ENCODE assay signal across 8 mouse cellular contexts in the genomic region with DNA sequence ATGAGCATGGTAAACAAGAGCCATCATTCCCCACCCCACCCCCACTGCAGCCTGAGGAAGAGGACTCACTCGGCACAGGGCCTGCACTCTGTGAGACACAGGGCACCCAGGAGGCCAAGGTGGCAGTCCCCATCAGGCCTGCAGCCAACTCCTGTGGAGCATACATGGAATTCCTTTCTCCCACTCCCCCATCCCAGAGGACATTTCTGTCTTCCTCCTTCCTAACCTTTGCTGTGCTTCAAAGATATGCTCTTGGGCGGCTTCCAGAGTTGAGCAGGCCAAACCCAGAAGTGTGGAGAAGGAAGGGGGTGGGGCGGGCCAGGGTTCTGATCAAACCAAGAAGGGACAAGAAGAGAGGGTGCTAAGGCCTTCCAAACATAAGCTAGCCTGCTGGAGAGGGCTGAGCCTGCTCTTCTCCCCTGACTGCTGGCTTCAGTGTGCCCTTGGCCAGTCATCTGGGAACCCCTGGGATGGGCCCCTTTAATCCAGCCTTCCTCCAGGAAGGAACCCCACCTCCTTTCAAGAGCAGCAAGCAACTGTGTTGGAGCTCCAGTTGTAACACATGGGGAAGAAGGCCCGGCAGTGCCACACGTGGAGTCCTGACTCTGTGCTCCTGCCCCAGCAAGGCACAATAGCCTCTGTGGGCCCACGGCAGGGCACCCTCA. TPM values are rescaled to one million over a fixed set of nuclear protein-coding genes. Genes with fewer than 3 reads are reported as not detected.
DNase-seq lines count a peak whose midpoint lies in the region; ATAC-seq and TF ChIP-seq lines count a peak whose summit lies in the region.
"Had no signal": no experiment of that assay in that cellular context is flagged by ENCODE, and none has a peak within 500 bp of the region (broad histone marks: within the 10 kb centered on the region; RNA-seq: fewer than 3 reads in every experiment).

No protein-coding gene starts in this region.

- H3K27me3 ChIP-seq in heart, postnatal 0 days (ENCODE audit: control insufficient read depth, insufficient read depth, low read length), result no peaks in the 10 kb centered on the region

- peaks cover 85% of the 10 kb centered on the region for H3K4me1 ChIP-seq in heart, postnatal 0 days (ENCODE audit: control insufficient read depth, insufficient read depth)

- peaks cover 7% of the 10 kb centered on the region; the same call in 1 of the 2 replicates for H3K36me3 ChIP-seq in heart, postnatal 0 days (replicated peaks; ENCODE audit: control insufficient read depth, insufficient read depth, low read length)

- peak overlapping the region; percentile 30 for H3K4me2 ChIP-seq in heart, postnatal 0 days (ENCODE audit: low read depth, low read length)

- peak; percentile 82 for ATAC-seq in heart, postnatal 0 days (ENCODE audit: insufficient read depth, low read depth)
- no peak for ATAC-seq in granulocyte monocyte progenitor cell, adult 5-6 weeks (replicated peaks; ENCODE audit: poor library complexity, severe bottlenecking)

- H3K9ac ChIP-seq in heart, postnatal 0 days (replicated peaks; ENCODE audit: low read depth, low read length), result no peak overlapping the region; the same call in 1 of the 2 replicates

- H3K9me3 ChIP-seq in heart, postnatal 0 days (replicated peaks; ENCODE audit: control insufficient read depth, low read length), result no peaks in the 10 kb centered on the region

- TF ChIP-seq EP300 in heart, postnatal 0 days (IDR thresholded peaks at IDR 0.05; ENCODE audit: low read depth), result peak; percentile 71

- H3K4me3 ChIP-seq in heart, postnatal 0 days (ENCODE audit: low read depth, low read length), result no peak overlapping the region

- peak; percentile 91 for DNase-seq in Muller cell, postnatal 12 days (ENCODE audit: inconsistent ontology term)
- DNase-seq in adrenal gland, postnatal 25 days, result peak; percentile 69
- peak; percentile 86 for DNase-seq in heart, postnatal 0 days (ENCODE audit: low spot score)
- peak; percentile 88 to 90 for DNase-seq in kidney, postnatal 25 days
- peak; percentile 75 to 87 for DNase-seq in lung, postnatal 4 days
- no peak for DNase-seq in right cerebral cortex, postnatal 36 days (ENCODE audit: low spot score in 2 of 2)

- peak overlapping the region; percentile 92 for H3K27ac ChIP-seq in heart, postnatal 0 days (ENCODE audit: low read depth)

- TF ChIP-seq CTCF in heart, postnatal 0 days (IDR thresholded peaks at IDR 0.05; ENCODE audit: low read depth), result no peak

- WGBS in heart, postnatal 0 days, result 4% methylated on average over 6 of the region's 6 CpGs

RNA-seq across cellular contexts. Expression of a gene that starts 55.8 kb away (rescaled TPM):
- not detected in 2 replicates for total RNA-seq in adrenal gland, postnatal 25 days (2021)
- total RNA-seq in heart, postnatal 0 days (2014; rRNA removed; ENCODE audit: low replicate concordance), result not detected in 2 replicates
- 0.45 TPM in 1 of 2 replicates, not detected in the other for polyA plus RNA-seq in heart, postnatal 0 days (2015; fragmentation: Nextera tagmentation; extraction: Ambion mirVana)
- total RNA-seq in granulocyte monocyte progenitor cell, adult 5-6 weeks (2014; fragmentation: Nextera tagmentation), result not detected in 2 replicates
- total RNA-seq in granulocyte monocyte progenitor cell, adult 5-6 weeks (2017), result not detected in 2 replicates
- polyA plus RNA-seq: cortical plate, adult 2 months had no signal

Comparison
In these comparisons a context has a peak if more than half of its experiments do, and no peak if none do; other contexts are left out.
1. DNase-seq: peak in Muller cell, postnatal 12 days (single experiment), adrenal gland, postnatal 25 days (single experiment), heart, postnatal 0 days (single experiment), kidney, postnatal 25 days (2 of 2) and lung, postnatal 4 days (2 of 2); none in right cerebral cortex, postnatal 36 days (0 of 2).